Mouse (Mus musculus) mesoderm, embryonic 11.5 days (tissue): ENCODE measurements at regions not wholly inside any gene's neighbourhood (a gene's known extent, or its start where the extent isn't known, plus 50 kb on each side); places are given as distances from the start of the nearest gene placed in this dataset.
"Not testable (repeated sequence)": the region's sequence is repeated elsewhere in the genome, so short reads cannot be mapped to it uniquely, and the experiment has no call there.

ENCODE experiments used
- DNase-seq: peaks from one replicate; pipeline ENCODE4 v3.0.0-alpha.2; 2012; ENCODE audit warnings: low read depth, low spot score

DNA sequence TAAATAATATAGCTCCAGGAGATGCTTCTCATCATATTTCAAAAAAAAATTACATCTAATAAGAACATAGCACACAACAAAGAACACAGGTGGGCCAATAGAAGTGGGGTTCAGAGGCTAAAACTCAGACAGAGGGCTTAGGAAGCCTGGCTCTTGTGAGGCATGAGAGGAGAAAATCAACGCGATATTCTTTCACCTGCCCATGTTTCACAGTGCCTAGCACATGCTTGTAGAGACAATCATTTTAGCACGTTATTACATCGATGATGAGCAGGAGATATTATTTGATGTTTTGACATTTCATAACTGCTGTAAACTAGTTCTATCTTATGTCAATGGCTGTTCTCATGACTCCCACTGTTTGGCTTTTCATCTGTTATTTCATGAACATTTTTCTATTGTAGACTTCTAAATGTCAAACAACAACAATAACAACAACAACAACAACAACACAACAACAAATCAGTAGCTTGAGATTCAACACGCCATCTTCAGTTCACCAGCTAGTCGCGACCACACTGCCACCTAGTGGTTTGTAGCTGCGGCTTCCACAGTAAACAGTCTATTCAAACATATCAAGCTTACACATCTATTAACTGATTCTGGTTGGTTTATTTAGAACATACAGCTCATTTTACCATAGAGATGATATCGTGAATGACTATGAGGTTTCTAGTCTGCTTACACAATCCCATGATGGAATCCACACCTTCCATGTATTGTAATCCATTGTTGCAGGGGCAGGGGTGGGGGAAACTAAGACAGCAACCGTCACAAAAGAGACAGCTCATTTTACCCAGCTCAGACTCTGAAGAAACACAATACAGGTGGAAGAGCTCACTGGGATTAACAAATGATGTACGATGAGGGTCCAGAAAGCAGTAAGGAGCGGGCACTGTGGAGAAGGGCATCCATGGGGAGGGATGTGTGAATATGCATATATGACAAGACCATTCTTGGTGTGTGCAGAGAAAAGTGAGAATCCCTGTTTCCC lies 60.5 kb upstream of the Tmem200a start:
- peak; percentile 63 for DNase-seq

DNA sequence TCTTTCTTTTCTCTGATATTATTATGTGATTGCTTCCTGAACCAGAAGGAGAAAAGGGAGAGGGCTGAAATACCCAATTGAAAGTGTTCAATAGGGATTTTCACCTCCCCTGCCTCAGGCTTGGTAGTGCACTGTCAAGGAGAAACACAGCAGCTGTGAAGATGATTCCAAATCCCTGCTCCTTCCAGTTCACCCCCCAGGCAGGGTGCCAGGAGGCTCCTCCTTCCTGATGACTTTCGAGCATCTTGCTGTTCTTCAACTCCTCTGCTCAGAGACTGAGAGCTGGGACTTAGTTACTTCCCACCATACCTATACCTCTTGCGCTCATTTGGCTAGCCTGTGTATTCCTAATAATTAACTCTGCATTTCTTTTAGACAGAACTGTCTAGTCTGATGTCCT lies 73.7 kb upstream of the Tmem200a start:
- no peak for DNase-seq

DNA sequence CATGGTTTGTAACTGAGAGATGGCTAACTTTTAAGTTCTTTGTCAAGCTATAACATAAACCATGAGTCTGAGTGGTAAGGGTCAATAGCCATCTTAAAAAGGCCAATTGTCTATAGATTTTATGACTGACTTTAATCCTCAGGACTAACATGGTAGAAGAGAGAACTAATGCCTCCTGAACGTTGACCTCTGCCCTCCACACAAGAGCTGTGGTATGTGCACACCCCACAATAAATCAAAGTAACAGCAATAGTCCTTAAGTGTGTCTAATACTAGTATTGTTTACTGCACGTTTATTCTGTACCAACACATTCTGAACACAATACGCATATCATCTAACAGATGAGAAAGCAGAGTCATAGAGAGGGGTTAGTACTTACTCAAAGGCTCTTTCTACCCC lies 70.7 kb upstream of the Samd3 start:
- DNase-seq = peak; percentile 67

DNA sequence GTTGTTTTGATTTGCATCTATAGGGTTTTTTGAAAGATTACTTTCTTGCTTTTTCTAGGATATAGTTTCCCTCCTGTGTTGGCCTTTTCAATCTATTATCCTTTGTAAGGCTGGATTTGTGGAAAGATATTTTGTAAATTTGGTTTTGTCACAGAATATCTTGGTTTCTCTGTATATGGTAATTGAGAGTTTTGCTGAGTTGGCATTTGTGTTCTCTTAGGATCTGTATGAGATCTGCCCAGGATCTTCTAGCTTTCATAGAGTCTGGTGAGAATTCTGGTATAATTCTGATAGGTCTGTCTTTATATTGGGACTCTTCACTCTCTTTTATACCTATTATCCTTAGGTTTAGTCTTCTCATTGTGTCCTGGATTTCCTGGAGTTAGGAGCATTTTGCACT lies 68.4 kb upstream of the Samd3 start:
- not testable (repeated sequence) for DNase-seq

DNA sequence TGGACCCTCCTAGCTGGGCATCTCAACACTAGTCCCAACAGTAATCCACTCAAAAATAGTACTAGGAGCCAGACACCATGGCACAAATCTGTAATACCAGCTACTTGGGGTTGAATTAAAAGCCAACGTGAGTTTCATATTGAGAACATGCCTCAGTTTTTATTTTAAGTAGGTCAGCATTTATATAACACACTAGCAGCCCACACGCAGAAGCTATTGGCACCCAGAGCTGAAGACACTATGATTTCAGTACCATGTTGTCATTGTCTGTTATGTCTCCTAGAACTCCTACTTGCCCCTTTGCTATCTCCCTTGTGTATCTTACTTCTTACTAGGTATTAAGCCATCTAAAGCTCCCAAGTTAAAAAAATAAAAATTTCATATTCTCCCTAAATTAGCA lies 65.0 kb upstream of the Samd3 start:
- DNase-seq = no peak

DNA sequence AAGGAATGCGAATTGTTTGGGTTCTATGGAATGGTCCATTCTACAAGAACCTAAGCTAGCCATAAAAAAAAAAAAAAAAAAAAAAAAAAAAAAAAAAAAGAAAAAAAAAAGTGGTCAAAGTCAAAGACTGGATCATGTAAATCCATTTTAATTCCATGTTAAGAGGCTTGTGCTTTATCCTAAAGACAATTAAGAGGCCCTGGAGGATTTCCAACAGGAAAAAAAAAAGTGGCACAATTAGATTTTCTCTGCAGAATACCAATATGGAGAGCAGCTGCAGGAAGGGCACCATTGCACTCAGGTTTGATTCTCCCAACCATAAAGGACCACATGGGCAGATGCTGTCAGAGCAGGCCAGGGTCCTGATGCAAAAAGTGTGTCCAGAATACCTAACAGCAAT lies 51.9 kb upstream of the Samd3 start:
- no peak for DNase-seq

DNA sequence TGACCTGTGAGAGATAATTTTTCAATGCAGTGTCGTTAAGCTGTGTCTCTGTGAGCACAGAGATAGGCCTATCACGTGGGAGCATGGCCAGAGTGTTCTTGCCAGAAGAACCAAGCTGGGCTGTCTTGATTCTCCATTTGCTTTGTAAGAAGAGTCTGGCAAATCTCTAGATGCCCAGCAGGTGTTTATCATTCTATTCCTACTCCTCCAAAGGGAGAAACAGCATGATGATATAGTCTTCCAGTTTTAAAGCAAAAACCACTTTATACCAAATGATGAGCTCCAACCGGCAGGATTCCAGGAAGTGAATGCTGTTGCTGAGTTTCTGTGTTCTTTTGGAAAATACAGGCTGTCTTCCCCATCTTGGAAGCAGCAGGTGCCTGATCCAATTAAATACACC lies 51.2 kb upstream of the Samd3 start:
- no peak for DNase-seq
